Mouse (Mus musculus) hindbrain, embryonic 13.5 days (tissue): ENCODE measurements around the gene Gm49392. TPM values are rescaled to one million over a fixed set of nuclear protein-coding genes. Genes with fewer than 3 reads are reported as not detected.
"Not testable (repeated sequence)": the region's sequence is repeated elsewhere in the genome, so short reads cannot be mapped to it uniquely, and the experiment has no call there.

Source experiments
- ATAC-seq: fragments of 200-750 bp; cut with Nextera tagmentation; 2 replicates; pipeline ENCODE4 v1.8.0; 2017; ENCODE audit warnings: moderate TSS enrichment; ENCODE audit not compliant: low FRiP score
- H3K27ac ChIP-seq: fragments of 300-500 bp; sonication (generic); 2 replicates; pipeline ENCODE4 v1.5.1; 2015; ENCODE audit warnings: inconsistent platforms, mild to moderate bottlenecking, moderate library complexity
- H3K27me3 ChIP-seq: fragments of 300-500 bp; sonication (generic); 2 replicates; pipeline ENCODE4 v1.6.1; 2015; ENCODE audit warnings: mild to moderate bottlenecking, inconsistent platforms
- H3K36me3 ChIP-seq: fragments of 300-500 bp; sonication (generic); 2 replicates; pipeline ENCODE4 v1.6.1; 2015; ENCODE audit warnings: mild to moderate bottlenecking, inconsistent platforms
- H3K4me1 ChIP-seq: fragments of 300-500 bp; sonication (generic); replicated peaks from 2 replicates; pipeline ENCODE4 v1.6.1; 2015; ENCODE audit warnings: inconsistent platforms
- H3K4me2 ChIP-seq: fragments of 300-500 bp; sonication (generic); 2 replicates; pipeline ENCODE4 v1.6.1; 2015; ENCODE audit warnings: inconsistent platforms, mild to moderate bottlenecking, moderate library complexity
- H3K4me3 ChIP-seq: fragments of 300-500 bp; sonication (generic); 2 replicates; pipeline ENCODE4 v1.5.1; 2015; ENCODE audit warnings: mild to moderate bottlenecking, inconsistent platforms
- H3K9ac ChIP-seq: fragments of 300-500 bp; sonication (generic); 2 replicates; pipeline ENCODE4 v1.6.1; 2015; ENCODE audit warnings: mild to moderate bottlenecking, inconsistent platforms
- H3K9me3 ChIP-seq: fragments of 300-500 bp; sonication (generic); 2 replicates; pipeline ENCODE4 v1.6.1; 2016; ENCODE audit warnings: inconsistent platforms
- WGBS: fragments of 180-500 bp; shearing (Covaris S2); methylation state at CpG from one replicate; pipeline ENCODE4 v1.1.7; 2015; 5-methylcytosine and 5-hydroxymethylcytosine counted together
- polyA plus RNA-seq: library from polyadenylated mRNA; unstranded; fragments of >200 nt; fragmentation: Nextera tagmentation; extraction: Ambion mirVana; gene quantifications from 2 replicates; pipeline ENCODE4 v1.2.1, GENCODE M21; 2015

Gene Gm49392
- polyA plus RNA-seq: 0.18 and 0.39 TPM in 2 replicates

GRCm38 (mm10) chr13:60896794-60897193 lies at the start of gene Gm49392:
Gene Gm49392, minus strand, starts transcription at chr13:60896894.
- not testable (repeated sequence) for H3K36me3 ChIP-seq, H3K4me1 ChIP-seq, H3K4me3 ChIP-seq, H3K27ac ChIP-seq, H3K9me3 ChIP-seq, H3K9ac ChIP-seq, ATAC-seq, H3K4me2 ChIP-seq, H3K27me3 ChIP-seq
- WGBS: 85% methylated on average over 8 of the region's 8 CpGs

DNA sequence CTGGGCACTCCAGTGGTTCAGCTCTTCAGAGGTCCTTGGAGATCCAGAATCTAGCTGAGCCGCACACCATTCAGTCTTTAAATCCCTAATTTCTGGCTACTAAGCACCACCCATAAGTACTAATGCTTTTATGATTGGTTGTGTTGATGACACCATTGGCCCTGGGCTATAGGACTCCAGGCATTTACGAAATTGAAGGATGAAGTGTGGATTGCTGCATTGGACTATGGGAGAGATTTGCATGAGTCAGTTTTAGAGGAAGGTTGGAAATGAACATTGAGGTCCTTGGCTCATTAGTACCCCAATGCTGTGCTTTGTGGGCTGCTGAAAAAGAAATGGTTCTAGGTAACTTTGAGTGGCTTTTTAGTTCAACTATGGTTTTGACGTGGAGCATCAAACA lies 45.2 kb upstream of the Gm49392 start, which contains the start of gene Tpbpa:
Tpbpa (minus strand) TSS at position 101 of the 400 bp plus-strand sequence.
- H3K9me3 ChIP-seq: peaks cover 12% of the 10 kb centered on the region; the same call in 1 of the 2 replicates
- not testable (repeated sequence) for H3K27me3 ChIP-seq, H3K4me2 ChIP-seq, H3K4me1 ChIP-seq, ATAC-seq, H3K27ac ChIP-seq, H3K4me3 ChIP-seq, H3K36me3 ChIP-seq, H3K9ac ChIP-seq
- 81% methylated on average over 3 of the region's 3 CpGs for WGBS

DNA sequence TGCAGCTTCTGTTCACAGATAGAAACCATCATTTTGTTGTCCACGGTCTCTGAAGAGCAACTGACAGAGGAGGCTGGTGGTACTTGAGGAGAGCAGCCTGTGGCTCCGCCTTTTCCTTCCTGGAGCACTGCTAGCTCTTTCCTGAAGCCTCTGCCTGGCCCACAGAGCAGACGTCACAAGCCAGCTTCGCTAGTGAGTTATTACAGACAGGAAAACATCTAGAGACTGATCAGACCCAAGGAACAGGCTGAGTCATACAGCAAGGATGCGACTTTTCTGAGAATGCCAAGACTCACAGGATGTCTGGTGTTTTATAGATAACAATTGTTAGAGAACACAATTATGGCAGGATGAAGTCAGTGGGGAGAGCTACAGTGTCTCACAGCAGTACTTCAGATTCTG lies 39.8 kb upstream of the Gm49392 start, which contains the start of the genes Gm49391 and Ctla2a:
Gm49391 (minus strand) TSS at position 72 of the 402 bp plus-strand sequence.
Ctla2a (minus strand) TSS at position 126 of the 402 bp plus-strand sequence.
- H3K36me3 ChIP-seq: no peaks in the 10 kb centered on the region
- no peaks in the 10 kb centered on the region for H3K4me1 ChIP-seq
- no peak within 1 kb of the TSS for H3K27ac ChIP-seq
- ATAC-seq: no peak
- 74% methylated on average over 5 of the region's 5 CpGs for WGBS
- H3K4me3 ChIP-seq: no peak within 1 kb of the TSS
- no peak within 1 kb of the TSS for H3K4me2 ChIP-seq
- H3K27me3 ChIP-seq: no peaks in the 10 kb centered on the region
- H3K9ac ChIP-seq: no peak within 1 kb of the TSS
- H3K9me3 ChIP-seq: peaks cover 19% of the 10 kb centered on the region

GRCm38 (mm10) chr13:60935490-60935889 lies 38.8 kb upstream of the Gm49392 start, which contains the start of gene Gm49393:
Gene Gm49393, minus strand, starts transcription at chr13:60935590.
- H3K27ac ChIP-seq, H3K9ac ChIP-seq, H3K4me3 ChIP-seq, H3K27me3 ChIP-seq, ATAC-seq, H3K4me2 ChIP-seq, H3K36me3 ChIP-seq, H3K4me1 ChIP-seq: not testable (repeated sequence)
- 77% methylated on average over 2 of the region's 2 CpGs for WGBS
- peaks cover 19% of the 10 kb centered on the region for H3K9me3 ChIP-seq

GRCm38 (mm10) chr13:60904780-60905179 lies 8.1 kb upstream of the Gm49392 start, which contains the start of gene Tpbpb:
Gene Tpbpb, minus strand, starts transcription at chr13:60904880.
- H3K27ac ChIP-seq, H3K4me1 ChIP-seq, H3K27me3 ChIP-seq, H3K4me3 ChIP-seq, H3K9ac ChIP-seq, H3K4me2 ChIP-seq, ATAC-seq, H3K36me3 ChIP-seq: not testable (repeated sequence)
- 82% methylated on average over 2 of the region's 2 CpGs for WGBS
- H3K9me3 ChIP-seq: peaks cover 10% of the 10 kb centered on the region; the same call in 1 of the 2 replicates

DNA sequence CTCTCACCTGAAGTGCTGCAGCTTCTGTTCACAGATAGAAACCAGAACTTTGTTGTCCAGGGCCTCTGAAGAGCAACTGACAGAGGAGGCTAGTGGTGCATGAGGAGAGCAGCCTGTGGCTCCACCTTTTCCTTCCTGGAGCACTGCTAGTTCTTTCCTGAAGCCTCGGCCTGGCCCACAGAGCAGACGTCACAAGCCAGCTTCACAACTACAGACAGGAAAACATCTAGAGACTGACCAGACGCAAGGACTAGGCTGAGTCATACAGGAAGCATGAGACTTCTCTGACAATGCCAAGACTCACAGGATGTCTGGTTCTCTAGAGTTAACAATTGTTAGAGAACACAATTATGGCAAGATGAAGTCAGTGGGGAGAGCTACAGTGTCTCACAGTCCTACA lies 634 bp upstream of the Gm49392 start, which contains the start of gene Ctla2b:
Ctla2b (minus strand) TSS at position 120 of the 400 bp plus-strand sequence.
- Histone ChIP-seq H3K27me3 (no peaks in the 10 kb centered on the region), H3K27ac (no peak within 1 kb of the TSS), H3K36me3 (no peaks in the 10 kb centered on the region), H3K9ac (no peak within 1 kb of the TSS), H3K9me3 (no peaks in the 10 kb centered on the region), H3K4me1 (no peaks in the 10 kb centered on the region), H3K4me2 (no peak within 1 kb of the TSS), H3K4me3 (no peak within 1 kb of the TSS)
- no peak for ATAC-seq
- 85% methylated on average over 3 of the region's 3 CpGs for WGBS

DNA sequence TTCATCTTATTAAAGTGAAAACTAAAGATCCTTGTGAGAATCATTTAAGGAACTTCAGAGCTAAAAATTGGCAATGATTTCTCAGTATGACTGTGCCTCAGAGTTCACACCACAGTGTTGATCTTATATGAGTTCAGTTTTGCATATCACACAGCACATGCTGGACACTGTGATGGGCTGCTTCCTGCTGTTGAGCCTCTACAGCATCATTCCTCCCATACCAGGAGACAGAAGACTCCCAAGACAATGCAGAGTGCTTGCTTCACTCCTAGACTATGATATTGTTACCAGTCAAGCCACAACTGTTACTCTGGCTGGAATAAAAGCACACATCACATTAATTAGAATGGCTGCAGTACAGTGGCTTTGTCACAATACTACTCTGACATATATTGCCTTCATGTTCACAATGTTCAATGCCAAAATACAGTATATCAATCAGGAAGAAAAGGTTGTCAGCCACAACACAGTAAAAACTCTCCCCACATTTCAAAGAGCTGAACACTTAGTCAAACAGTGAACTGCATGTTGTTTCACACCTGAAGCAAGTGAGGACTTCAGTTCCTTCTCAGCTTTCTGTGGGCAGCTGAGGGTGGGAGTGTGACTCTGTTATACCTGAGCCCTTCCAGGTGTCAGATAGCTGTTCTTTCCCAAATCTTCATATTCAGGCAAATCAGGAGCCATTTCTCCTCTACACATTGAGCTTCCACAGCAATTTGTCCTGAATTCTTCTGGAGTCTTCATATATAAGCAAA lies 1.1 kb downstream of the Gm49392 start:
- no peak overlapping the region for H3K9ac ChIP-seq
- H3K9me3 ChIP-seq: no peaks in the 10 kb centered on the region
- H3K4me2 ChIP-seq: no peak overlapping the region
- H3K27ac ChIP-seq: no peak overlapping the region
- no peak overlapping the region for H3K4me3 ChIP-seq
- no peaks in the 10 kb centered on the region for H3K27me3 ChIP-seq
- ATAC-seq: no peak
- no peaks in the 10 kb centered on the region for H3K36me3 ChIP-seq
- H3K4me1 ChIP-seq: no peaks in the 10 kb centered on the region

DNA sequence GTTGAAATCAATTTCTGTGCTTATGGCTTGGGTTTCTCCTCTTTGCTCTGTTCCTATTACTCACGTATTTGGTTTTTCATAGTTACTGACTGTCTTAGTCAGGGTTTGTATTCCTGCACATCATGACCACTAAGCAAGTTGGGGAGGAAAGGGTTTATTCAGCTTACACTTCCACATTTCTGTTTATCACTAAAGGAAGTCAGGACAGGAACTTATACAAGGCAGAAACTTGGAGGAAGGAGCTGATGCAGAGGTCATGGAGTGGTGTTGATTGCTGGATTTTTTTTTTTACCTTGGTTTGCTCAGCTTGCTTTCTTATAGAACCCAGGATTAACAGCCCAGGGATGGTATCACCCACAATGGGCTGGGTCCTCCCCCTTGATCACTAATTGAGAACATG lies 4.4 kb downstream of the Gm49392 start:
- Histone ChIP-seq H3K4me1 (no peaks in the 10 kb centered on the region), H3K27me3 (no peaks in the 10 kb centered on the region), H3K4me2 (no peak overlapping the region), H3K36me3 (no peaks in the 10 kb centered on the region), H3K27ac (no peak overlapping the region), H3K9ac (no peak overlapping the region), H3K4me3 (no peak overlapping the region), H3K9me3 (no peaks in the 10 kb centered on the region)
- no peak for ATAC-seq
- 93% methylated on average over 1 of the region's 1 CpGs for WGBS

DNA sequence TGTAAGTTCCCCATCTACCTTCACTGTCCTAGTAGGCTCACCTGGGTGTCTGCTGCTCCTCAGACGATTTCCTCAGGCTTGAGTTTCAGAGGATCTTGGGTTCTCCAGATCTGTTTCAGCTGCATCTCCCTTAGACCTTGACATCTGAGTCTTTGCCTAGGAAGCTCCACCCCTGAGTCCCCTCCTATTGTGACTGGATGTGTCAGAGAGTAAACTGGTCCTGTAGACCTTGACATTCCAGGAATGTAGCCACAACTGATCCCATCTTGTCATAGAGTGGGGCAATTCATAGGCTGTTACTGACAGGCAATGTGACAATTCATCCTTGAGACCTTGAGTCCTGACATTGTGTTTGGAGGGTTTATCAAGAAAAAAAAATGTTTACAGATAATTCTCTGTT lies 32.4 kb downstream of the Gm49392 start, which contains the start of gene 4930486L24Rik:
4930486L24Rik (minus strand) TSS at position 195 of the 400 bp plus-strand sequence.
- H3K27me3 ChIP-seq: no peaks in the 10 kb centered on the region
- no peaks in the 10 kb centered on the region for H3K4me1 ChIP-seq
- H3K9me3 ChIP-seq: no peaks in the 10 kb centered on the region
- H3K4me2 ChIP-seq: no peak within 1 kb of the TSS
- WGBS: 77% methylated on average over 1 of the region's 1 CpGs
- no peak for ATAC-seq
- H3K4me3 ChIP-seq: no peak within 1 kb of the TSS
- H3K27ac ChIP-seq: no peak within 1 kb of the TSS
- H3K36me3 ChIP-seq: no peaks in the 10 kb centered on the region
- H3K9ac ChIP-seq: no peak within 1 kb of the TSS

- no peaks in the 10 kb centered on the region for H3K4me1 ChIP-seq
- ATAC-seq: no peak
- H3K27me3 ChIP-seq: no peaks in the 10 kb centered on the region
- no peak overlapping the region for H3K4me2 ChIP-seq
- H3K4me3 ChIP-seq: no peak overlapping the region
- no peak overlapping the region for H3K27ac ChIP-seq
- no peak overlapping the region for H3K9ac ChIP-seq
- H3K36me3 ChIP-seq: no peaks in the 10 kb centered on the region
- no peaks in the 10 kb centered on the region for H3K9me3 ChIP-seq
- WGBS: 91% methylated on average over 4 of the region's 4 CpGs
Measured at GRCm38 (mm10) chr13:60848241-60849120, 48.2 kb downstream of the Gm49392 start.

DNA sequence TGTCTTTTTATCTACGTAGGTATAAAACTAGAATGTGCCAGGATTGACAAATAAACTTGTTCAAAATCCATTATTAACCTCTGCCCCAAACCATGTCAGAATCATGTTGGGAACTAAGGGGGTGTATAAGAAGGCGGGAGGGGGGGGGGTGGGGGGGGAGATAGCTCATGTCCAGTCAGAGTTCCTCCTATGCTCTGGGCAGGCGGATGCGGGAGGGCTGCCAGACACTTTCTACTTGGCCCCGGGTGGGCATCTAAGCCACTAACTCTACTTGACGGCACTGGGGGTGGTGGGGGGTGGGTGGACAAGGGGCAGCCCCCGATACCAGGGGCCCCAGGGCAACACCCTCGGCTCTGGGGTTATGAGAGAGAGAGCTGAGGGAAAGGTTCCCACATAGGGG lies 53.5 kb downstream of the Gm49392 start:
- ATAC-seq: no peak
- H3K4me3 ChIP-seq: no peak overlapping the region
- no peaks in the 10 kb centered on the region for H3K9me3 ChIP-seq
- WGBS: 89% methylated on average over 8 of the region's 8 CpGs
- no peak overlapping the region for H3K4me2 ChIP-seq
- no peaks in the 10 kb centered on the region for H3K27me3 ChIP-seq
- H3K36me3 ChIP-seq: no peaks in the 10 kb centered on the region
- H3K9ac ChIP-seq: no peak overlapping the region
- no peaks in the 10 kb centered on the region for H3K4me1 ChIP-seq
- no peak overlapping the region for H3K27ac ChIP-seq

- Histone ChIP-seq H3K36me3 (no peaks in the 10 kb centered on the region), H3K27ac (no peak overlapping the region), H3K4me2 (no peak overlapping the region), H3K27me3 (no peaks in the 10 kb centered on the region), H3K4me3 (no peak overlapping the region), H3K9ac (no peak overlapping the region), H3K4me1 (no peaks in the 10 kb centered on the region), H3K9me3 (no peaks in the 10 kb centered on the region)
- 78% methylated on average over 6 of the region's 6 CpGs for WGBS
- no peak for ATAC-seq
Measured at GRCm38 (mm10) chr13:60842703-60843102, 54.0 kb downstream of the Gm49392 start.
